Mouse (Mus musculus) layer of hippocampus, postnatal 25 days (tissue): ENCODE measurements around the gene Bcl2l1. TPM values are rescaled to one million over a fixed set of nuclear protein-coding genes. Genes with fewer than 3 reads are reported as not detected.

ENCODE experiments used
- DNase-seq, 2 experiments: peaks; one replicate each; pipeline ENCODE4 v3.0.0; 2022; ENCODE audit warnings: mixed read lengths in 2 of 2, low spot score in 1 of 2; ENCODE audit errors: extremely low spot score in 1 of 2
- total RNA-seq, 2 experiments: library from RNA; stranded (reverse); gene quantifications; 2 replicates each; pipeline ENCODE4 v1.2.3; 2021

The Bcl2l1 gene
- total RNA-seq, 2 experiments from 2014 or later: 121 to 144 TPM

DNA sequence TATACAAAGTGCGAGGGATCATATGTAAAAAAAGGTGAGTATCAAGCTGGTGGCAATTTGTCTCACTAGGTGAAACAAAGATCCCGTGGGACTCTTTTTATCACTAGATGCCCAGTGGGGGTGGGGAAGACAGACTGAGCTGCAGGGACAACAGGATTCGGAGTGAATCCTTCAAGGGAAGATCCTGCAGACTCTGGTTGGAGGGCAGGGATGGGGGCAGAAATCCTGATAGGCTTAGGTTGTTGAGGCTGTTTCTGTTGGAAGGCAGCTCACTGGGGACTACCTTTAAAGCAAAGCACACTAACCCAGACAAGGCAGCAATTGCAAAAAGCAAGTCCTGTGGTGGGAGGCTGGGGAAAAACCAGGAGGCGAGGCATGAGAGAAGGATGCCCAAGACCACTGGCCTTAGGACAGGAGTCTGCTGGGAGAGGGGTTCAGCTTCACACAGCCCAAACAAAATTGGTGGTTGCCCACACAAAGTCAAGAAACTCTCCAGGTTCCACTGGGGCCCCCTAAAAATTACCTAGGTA, 6.3 kb downstream of the Bcl2l1 start:
- no peak for DNase-seq

DNA sequence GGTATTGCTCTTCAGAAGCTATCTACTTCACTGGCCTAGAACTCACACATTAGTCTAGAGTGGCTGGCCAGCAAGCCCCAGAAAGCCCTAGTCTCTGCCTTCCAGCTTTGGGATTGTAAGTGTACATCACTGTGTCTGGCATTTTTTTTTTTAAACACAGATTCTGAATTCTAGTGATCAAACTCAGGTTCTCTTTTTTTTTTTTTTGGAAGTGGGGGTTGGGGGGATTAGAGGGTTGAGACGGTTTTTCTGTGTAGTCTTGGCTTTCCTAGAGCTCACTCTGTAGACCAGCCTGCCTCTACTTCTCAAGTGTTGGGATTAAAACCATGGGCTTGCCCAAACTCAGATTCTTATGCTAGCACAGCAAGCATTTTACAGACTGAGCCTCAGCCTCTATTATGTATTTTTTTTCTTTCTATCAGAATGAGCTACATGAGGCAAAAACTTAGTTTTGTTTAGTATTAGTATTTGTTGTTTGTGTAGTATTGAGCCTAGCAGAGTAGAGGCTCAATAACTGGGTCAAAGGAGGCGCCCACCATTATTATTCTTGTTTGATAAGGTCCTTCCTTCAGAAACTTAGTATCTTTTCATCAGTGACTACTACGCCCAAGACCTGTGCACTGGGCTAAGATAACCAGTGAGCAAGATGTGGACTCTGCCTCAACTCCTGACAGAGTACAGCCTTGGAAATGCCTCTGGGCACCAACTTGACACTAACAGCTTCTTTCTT, 6.9 kb downstream of the Bcl2l1 start:
- no peak for DNase-seq

GRCm38 (mm10) chr2:152823770-152824169, 7.8 kb downstream of the Bcl2l1 start:
- no peak for DNase-seq

DNA sequence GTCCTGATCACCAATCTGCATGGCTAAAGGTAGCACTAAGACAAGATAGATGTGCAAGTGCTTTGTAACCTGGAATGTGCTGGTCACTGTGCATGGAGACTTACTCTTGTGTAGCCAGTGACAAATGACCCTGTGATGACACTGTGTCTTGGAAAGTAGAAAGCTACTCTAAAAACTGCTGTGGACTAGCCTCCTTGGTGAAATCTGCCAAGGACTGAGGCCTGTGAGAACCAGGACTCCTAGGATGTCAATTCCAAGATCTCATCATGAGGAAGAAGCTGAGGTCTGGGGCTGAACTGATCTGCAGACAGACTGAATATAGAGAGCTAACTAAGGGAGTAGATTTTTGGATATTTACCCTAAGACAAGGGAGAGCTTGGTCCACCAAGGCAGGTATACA, 10.0 kb downstream of the Bcl2l1 start:
- no peak for DNase-seq

DNA sequence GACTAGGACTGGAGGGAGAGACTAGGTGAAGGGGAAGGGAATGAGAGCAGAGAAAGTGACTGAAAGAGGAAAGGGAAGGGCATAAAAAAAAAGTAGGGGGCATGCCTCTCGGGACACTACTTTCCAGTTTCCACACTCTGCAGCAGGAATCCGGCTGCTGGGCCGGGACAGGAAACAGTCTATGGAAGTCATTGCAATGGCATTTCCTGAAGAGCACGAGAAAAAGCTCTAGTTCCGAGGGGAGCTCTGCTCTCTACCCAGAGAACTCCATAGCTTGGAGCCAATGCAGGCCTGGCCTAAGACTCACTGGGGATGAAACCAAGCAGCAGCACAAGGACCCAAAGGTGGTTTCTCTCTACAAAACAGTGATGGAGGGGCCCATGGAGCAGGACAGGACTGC, 10.5 kb downstream of the Bcl2l1 start:
- DNase-seq: no peak

- DNase-seq: no peak
These were observed 11.2 kb downstream of the Bcl2l1 start for GRCm38 (mm10) chr2:152820369-152820768.

DNA sequence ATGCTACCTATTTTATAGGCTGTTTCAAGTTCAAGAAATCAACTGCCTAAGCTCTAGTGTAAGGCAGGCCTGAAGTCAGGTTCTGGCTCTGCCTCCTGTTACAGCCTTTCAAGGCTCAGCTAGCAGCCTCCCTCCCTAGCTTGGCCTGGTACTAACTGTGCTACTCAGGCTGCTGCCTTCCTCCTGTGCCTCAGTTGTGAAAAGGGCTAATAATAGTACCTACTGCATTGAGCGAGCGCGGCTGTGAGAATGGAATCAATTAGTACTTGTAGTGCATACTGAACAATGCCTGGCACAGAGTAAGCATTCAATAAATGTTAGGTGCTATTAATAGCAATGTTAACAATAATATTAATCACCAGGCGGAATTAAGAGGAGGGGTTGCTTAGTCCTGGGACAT, 11.6 kb downstream of the Bcl2l1 start:
- no peak for DNase-seq

- no peak for DNase-seq
These were observed 12.4 kb downstream of the Bcl2l1 start for GRCm38 (mm10) chr2:152819097-152819624.

GRCm38 (mm10) chr2:152818679-152819078, 12.8 kb downstream of the Bcl2l1 start:
- no peak for DNase-seq

GRCm38 (mm10) chr2:152817596-152818291, 13.8 kb downstream of the Bcl2l1 start:
- no peak for DNase-seq

DNA sequence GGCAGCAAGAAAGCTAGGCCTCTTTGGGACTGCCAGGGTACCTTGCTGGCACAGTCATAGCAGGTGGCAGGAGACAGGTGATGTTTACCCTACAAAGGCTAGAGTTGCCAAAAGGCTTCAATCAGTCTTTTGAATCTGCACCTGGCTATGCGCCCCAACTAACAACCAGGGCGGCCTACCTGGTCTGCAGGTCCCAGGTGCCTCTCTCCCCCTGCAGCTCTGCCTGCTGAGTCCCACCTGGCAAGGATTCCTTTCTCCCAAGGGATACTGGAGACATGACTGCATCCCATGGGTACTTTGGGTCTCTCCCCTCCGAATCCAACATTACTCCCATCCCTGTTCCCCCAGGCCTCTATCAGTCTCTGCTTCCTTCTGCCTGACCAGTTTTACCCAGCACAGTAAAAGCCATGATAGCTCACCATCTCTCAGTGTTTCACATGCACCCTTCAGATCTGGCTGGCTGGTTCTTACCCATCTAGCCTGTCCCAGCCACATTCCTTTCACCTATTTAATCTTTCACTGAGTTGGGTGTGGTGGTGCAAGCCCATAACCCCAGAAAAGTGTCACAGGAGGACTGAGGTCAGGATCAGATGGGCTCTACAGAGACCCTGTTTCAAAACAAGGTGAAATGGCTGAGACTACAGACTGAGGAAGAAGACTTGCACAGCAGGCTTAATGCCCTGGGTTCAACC, 14.7 kb downstream of the Bcl2l1 start:
- no peak for DNase-seq

- DNase-seq: no peak
These were observed 15.5 kb downstream of the Bcl2l1 start for GRCm38 (mm10) chr2:152815879-152816656.

- no peak for DNase-seq
These were observed 17.2 kb downstream of the Bcl2l1 start for GRCm38 (mm10) chr2:152814213-152814874.

GRCm38 (mm10) chr2:152813232-152813631, 18.3 kb downstream of the Bcl2l1 start:
- no peak for DNase-seq

- no peak for DNase-seq
These were observed 20.0 kb downstream of the Bcl2l1 start for GRCm38 (mm10) chr2:152811336-152812165.

- DNase-seq: no peak
These were observed 21.2 kb downstream of the Bcl2l1 start for GRCm38 (mm10) chr2:152810158-152810941.

DNA sequence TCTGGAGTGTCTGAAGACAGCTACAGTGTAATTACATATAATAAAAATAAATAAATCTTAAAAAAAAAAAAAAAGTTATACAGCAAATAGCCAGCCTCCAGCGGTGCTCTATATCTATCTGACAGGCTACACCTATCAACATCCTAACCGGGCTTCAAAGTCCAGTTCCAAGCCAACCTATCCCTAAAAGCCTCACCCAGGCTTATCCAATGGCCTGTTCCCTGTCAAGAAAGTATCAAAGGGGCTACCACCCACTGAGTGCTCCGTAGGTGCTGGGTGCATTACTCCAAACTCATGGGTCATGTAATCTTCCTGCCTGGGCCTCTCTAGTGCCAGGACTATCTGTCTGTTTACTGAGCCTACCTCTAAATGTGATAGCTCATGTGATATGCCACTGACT, 23.4 kb downstream of the Bcl2l1 start:
- no peak for DNase-seq

- DNase-seq: no peak
These were observed 25.5 kb downstream of the Bcl2l1 start for GRCm38 (mm10) chr2:152806037-152806436.
